Mouse (Mus musculus) small intestine, adult 2 months (tissue): Measurements from ENCODE around the gene Aldh1l2. TPM values are rescaled to one million over a fixed set of nuclear protein-coding genes. Genes with fewer than 3 reads are reported as not detected.

Experiments used
- H3K27ac ChIP-seq: fragments of 200-500 bp; 2 replicates; pipeline ENCODE4 v1.5.1; 2012; ENCODE audit warnings: low read depth, low read length, control low read depth, inconsistent platforms; ENCODE audit not compliant: insufficient read depth
- H3K27me3 ChIP-seq: fragments of 200-500 bp; 2 replicates; pipeline ENCODE4 v1.6.1; 2012; ENCODE audit warnings: mild to moderate bottlenecking, moderate library complexity, low read length, inconsistent platforms; ENCODE audit not compliant: control insufficient read depth, insufficient read depth
- H3K36me3 ChIP-seq: fragments of 200-500 bp; 2 replicates; pipeline ENCODE4 v1.6.1; 2012; ENCODE audit warnings: mild to moderate bottlenecking, low read length, control low read depth, inconsistent platforms; ENCODE audit not compliant: control insufficient read depth, insufficient read depth
- H3K4me1 ChIP-seq: fragments of 200-500 bp; 2 replicates; pipeline ENCODE4 v1.6.1; 2012; ENCODE audit warnings: low read length, inconsistent platforms, mixed read lengths; ENCODE audit not compliant: control insufficient read depth, insufficient read depth, insufficient read length
- H3K4me3 ChIP-seq: fragments of 200-500 bp; 2 replicates; pipeline ENCODE4 v1.5.1; 2012; ENCODE audit warnings: low read depth, mild to moderate bottlenecking, control low read depth, inconsistent platforms, low read length, moderate library complexity
- CTCF ChIP-seq: fragments of 200-500 bp; IDR thresholded peaks from 2 replicates; pipeline ENCODE4 v1.5.1; 2012; ENCODE audit warnings: low read depth, mild to moderate bottlenecking, control low read depth, inconsistent platforms, low read length, moderate library complexity, mixed read lengths; ENCODE audit not compliant: insufficient replicate concordance, insufficient read length; ENCODE audit errors: extremely low read depth
- POLR2A ChIP-seq: fragments of 200-500 bp; IDR thresholded peaks from 2 replicates; pipeline ENCODE4 v1.6.1; 2012; ENCODE audit warnings: low read depth, mild to moderate bottlenecking, control low read depth, inconsistent platforms, low read length, moderate library complexity
- WGBS: fragments of 180-500 bp; shearing (Covaris S2); methylation state at CpG from one replicate; pipeline ENCODE4 v1.1.7; 2018; 5-methylcytosine and 5-hydroxymethylcytosine counted together
- polyA plus RNA-seq: library from polyadenylated mRNA; depleted of rRNA; stranded (reverse); fragments of >200 nt; gene quantifications from 2 replicates; pipeline ENCODE4 v1.2.3, GENCODE M21; 2012; rRNA removed

Aldh1l2 gene
- polyA plus RNA-seq, 1 experiment, result 1.0 TPM

- H3K27ac ChIP-seq, result no peak overlapping the region
- 82% methylated on average over 3 of the region's 3 CpGs for WGBS
- TF ChIP-seq CTCF, result no peak
- no peak for TF ChIP-seq POLR2A
- no peaks in the 10 kb centered on the region for H3K4me1 ChIP-seq
- H3K27me3 ChIP-seq, result no peaks in the 10 kb centered on the region
- no peaks in the 10 kb centered on the region for H3K36me3 ChIP-seq
- H3K4me3 ChIP-seq, result no peak overlapping the region
Measured at GRCm38 (mm10) chr10:83457531-83457930, 76.4 kb downstream of the Aldh1l2 start.

- H3K36me3 ChIP-seq, result no peaks in the 10 kb centered on the region
- TF ChIP-seq CTCF, result no peak
- no peak for TF ChIP-seq POLR2A
- no peaks in the 10 kb centered on the region for H3K4me1 ChIP-seq
- 92% methylated on average over 7 of the region's 7 CpGs for whole genome bisulfite sequencing
- no peak overlapping the region for H3K4me3 ChIP-seq
- H3K27ac ChIP-seq, result no peak overlapping the region
- no peaks in the 10 kb centered on the region for H3K27me3 ChIP-seq
Measured at GRCm38 (mm10) chr10:83448582-83448981, 85.4 kb downstream of the Aldh1l2 start.

Other genes starting within 250 kb of the Aldh1l2 start
- gene Slc41a2, start 196.3 kb downstream of the Aldh1l2 start, polyA plus RNA-seq, result 5.2 and 11.5 TPM in 2 replicates
- 0.06 and 0.11 TPM in 2 replicates for gene D10Wsu102e, start 173.9 kb downstream of the Aldh1l2 start, polyA plus RNA-seq
- gene Washc4, start 9.6 kb upstream of the Aldh1l2 start, polyA plus RNA-seq, result 0.32 and 0.57 TPM in 2 replicates
- 12.3 and 33.9 TPM in 2 replicates for gene Appl2, start 114.6 kb upstream of the Aldh1l2 start, polyA plus RNA-seq
- gene 1500009L16Rik, start 188.7 kb upstream of the Aldh1l2 start, polyA plus RNA-seq, result 0.36 and 1.5 TPM in 2 replicates